Mouse (Mus musculus) stomach, postnatal 0 days (tissue): ENCODE data around the gene Ube2j2.

ENCODE experiments used
- CTCF ChIP-seq: IDR thresholded peaks from 2 replicates; pipeline ENCODE4 v1.5.1; 2016; ENCODE audit warnings: antibody characterized with exemption, low read depth, mild to moderate bottlenecking, moderate library complexity
- EP300 ChIP-seq: optimal IDR thresholded peaks from 2 replicates; pipeline ENCODE3; 2016; ENCODE audit warnings: antibody characterized with exemption

- peak; percentile 59 for TF ChIP-seq CTCF
- no peak for TF ChIP-seq EP300
Measured at GRCm38 (mm10) chr4:155904318-155905102, 39.1 kb upstream of the Ube2j2 start.
